Mouse (Mus musculus): ENCODE measurements around the gene Ccdc136. TPM values are rescaled to one million over a fixed set of nuclear protein-coding genes. Genes with fewer than 3 reads are reported as not detected.

The Ccdc136 gene
- total and polyA plus RNA-seq, 2 experiments from 2014 or later, result 14.3 to 14.9 TPM

DNA sequence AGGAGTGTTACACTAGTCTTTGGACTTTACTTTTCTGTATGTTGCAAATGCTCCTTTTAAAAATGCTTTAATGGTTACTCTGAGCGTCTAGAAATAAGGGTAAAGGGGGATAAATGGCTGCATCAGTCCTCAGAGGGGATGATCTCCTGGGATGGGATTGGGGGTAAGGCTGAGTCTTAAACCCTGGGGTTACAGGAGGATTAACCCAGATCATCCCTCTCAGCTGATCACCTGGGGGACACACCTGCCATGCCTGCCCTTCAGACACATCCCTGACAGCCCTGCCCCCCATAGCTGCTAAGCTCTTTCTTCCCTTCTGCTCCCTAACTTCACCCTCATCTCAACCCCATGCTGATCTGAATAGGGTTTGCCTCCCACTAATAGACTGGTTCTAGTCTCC lies 1.8 kb upstream of the Ccdc136 start:
- H3K4me2 ChIP-seq (ENCODE audit: low read depth, low read length), result no peak overlapping the region
- H3K4me1 ChIP-seq (ENCODE audit: control insufficient read depth, insufficient read depth), result peaks cover 4% of the 10 kb centered on the region
- no peak for TF ChIP-seq CTCF (IDR thresholded peaks at IDR 0.05; ENCODE audit: low read depth)
- no peak for TF ChIP-seq EP300 (IDR thresholded peaks at IDR 0.05; ENCODE audit: low read depth)
- 75% methylated on average over 1 of the region's 1 CpGs for WGBS
- no peaks in the 10 kb centered on the region for H3K9me3 ChIP-seq (replicated peaks; ENCODE audit: control insufficient read depth, low read length)
- 0 out of 2 replicates have a peak, but pooled peaks cover 8% of the 10 kb centered on the region for H3K27me3 ChIP-seq (ENCODE audit: control insufficient read depth, insufficient read depth, low read length)
- DNase-seq (ENCODE audit: low spot score), result no peak
- no peak overlapping the region for H3K27ac ChIP-seq (ENCODE audit: low read depth)
- ATAC-seq (ENCODE audit: insufficient read depth, low read depth), result no peak
- H3K36me3 ChIP-seq (replicated peaks; ENCODE audit: control insufficient read depth, insufficient read depth, low read length), result no peaks in the 10 kb centered on the region
- H3K4me3 ChIP-seq (ENCODE audit: low read depth, low read length), result no peak overlapping the region
- H3K9ac ChIP-seq (replicated peaks; ENCODE audit: low read depth, low read length), result no peak overlapping the region

DNA sequence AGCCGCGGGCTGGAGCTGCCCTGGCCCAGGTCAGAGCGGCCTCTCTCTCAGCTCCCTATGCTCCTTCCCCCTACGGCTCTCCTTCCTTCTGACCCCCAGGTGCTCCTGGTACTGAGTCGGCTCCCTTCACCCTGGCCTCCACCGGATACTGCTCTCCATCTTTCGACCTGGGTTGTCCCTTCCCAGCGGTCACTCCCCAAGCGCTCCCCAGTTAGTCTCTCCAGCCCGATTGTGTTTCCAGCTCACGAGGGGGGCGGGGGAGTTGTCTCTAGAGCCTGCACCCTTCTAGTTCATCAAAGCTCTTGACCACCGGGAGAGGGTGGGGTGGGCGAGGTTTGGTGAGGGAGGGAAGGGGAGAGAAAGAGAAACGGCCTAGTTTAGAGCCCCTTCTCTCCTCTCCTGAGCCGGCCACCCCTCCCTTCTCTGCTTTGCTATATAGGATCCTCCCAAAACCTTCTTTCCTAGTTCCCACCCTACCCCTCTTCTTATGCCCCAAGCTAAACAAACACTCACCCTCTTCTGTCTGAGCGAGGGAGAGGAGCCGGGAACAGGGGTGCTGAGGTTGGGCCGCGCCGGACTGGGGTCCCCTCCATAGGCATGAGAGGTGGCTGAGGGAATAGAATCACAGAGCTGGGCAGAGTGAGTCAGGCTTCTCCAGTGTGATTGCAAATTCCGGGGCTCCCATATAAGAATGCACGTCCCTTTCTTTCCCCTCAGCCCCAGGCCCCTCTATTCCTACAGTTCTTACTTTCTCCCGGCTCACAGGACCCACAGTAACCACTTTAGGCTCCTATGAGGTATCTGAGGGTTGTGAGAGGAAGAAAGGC lies 818 bp downstream of the Ccdc136 start:
- no peak for DNase-seq (ENCODE audit: low spot score)
- peak; percentile 35 for ATAC-seq (ENCODE audit: insufficient read depth, low read depth)

DNA sequence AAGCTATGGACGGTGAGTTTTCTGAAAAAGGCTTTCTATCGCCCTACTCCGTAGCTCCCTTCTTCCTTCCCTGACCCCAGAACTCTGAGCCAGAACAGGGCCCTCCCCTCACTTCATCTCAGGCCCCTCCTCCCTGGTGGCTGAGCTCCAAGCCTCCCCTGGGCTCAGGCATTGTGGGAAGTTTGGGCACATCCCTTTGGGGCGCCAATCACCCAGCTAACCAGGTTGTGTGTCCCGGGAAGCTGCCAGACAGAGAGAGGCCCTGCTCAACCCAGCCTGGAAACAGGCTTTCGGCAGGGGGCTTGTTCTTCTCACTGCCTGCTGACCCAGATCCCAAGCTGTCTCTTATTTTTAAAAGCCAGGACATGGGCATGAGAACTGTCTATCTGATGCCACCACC lies 1.5 kb downstream of the Ccdc136 start:
- Histone ChIP-seq H3K4me1 (ENCODE audit: control insufficient read depth, insufficient read depth) (peaks cover 8% of the 10 kb centered on the region), H3K9me3 (replicated peaks; ENCODE audit: control insufficient read depth, low read length) (no peaks in the 10 kb centered on the region), H3K4me3 (ENCODE audit: low read depth, low read length) (peak overlapping the region; percentile 66), H3K9ac (replicated peaks; ENCODE audit: low read depth, low read length) (0 out of 2 replicates have a peak overlapping the region, but pooled peaks have one; percentile 45), H3K36me3 (replicated peaks; ENCODE audit: control insufficient read depth, insufficient read depth, low read length) (no peaks in the 10 kb centered on the region), H3K4me2 (ENCODE audit: low read depth, low read length) (peak overlapping the region; percentile 76), H3K27me3 (ENCODE audit: control insufficient read depth, insufficient read depth, low read length) (0 out of 2 replicates have a peak, but pooled peaks cover 8% of the 10 kb centered on the region), H3K27ac (ENCODE audit: low read depth) (no peak overlapping the region)
- DNase-seq (ENCODE audit: low spot score) (no peak), ATAC-seq (ENCODE audit: insufficient read depth, low read depth) (peak; percentile 33)
- TF ChIP-seq CTCF (IDR thresholded peaks at IDR 0.05; ENCODE audit: low read depth) (no peak), EP300 (IDR thresholded peaks at IDR 0.05; ENCODE audit: low read depth) (no peak)
- 11% methylated on average over 6 of the region's 6 CpGs for WGBS

More for the DNA sequence above, 818 bp downstream of the Ccdc136 start:
- peak overlapping the region; percentile 18; the same call in 1 of the 2 replicates for H3K27ac ChIP-seq (ENCODE audit: low read depth)
- no peaks in the 10 kb centered on the region for H3K9me3 ChIP-seq (replicated peaks; ENCODE audit: control insufficient read depth, low read length)
- no peaks in the 10 kb centered on the region for H3K36me3 ChIP-seq (replicated peaks; ENCODE audit: control insufficient read depth, insufficient read depth, low read length)
- TF ChIP-seq CTCF (IDR thresholded peaks at IDR 0.05; ENCODE audit: low read depth) (no peak), EP300 (IDR thresholded peaks at IDR 0.05; ENCODE audit: low read depth) (no peak)
- H3K27me3 ChIP-seq (ENCODE audit: control insufficient read depth, insufficient read depth, low read length), result 0 out of 2 replicates have a peak, but pooled peaks cover 8% of the 10 kb centered on the region
- peak overlapping the region; percentile 66 for H3K4me3 ChIP-seq (ENCODE audit: low read depth, low read length)
- 5% methylated on average over 22 of the region's 24 CpGs for WGBS
- peak overlapping the region; percentile 45; the same call in 1 of the 2 replicates for H3K9ac ChIP-seq (replicated peaks; ENCODE audit: low read depth, low read length)
- peak overlapping the region; percentile 76 for H3K4me2 ChIP-seq (ENCODE audit: low read depth, low read length)
- H3K4me1 ChIP-seq (ENCODE audit: control insufficient read depth, insufficient read depth), result peaks cover 4% of the 10 kb centered on the region

DNA sequence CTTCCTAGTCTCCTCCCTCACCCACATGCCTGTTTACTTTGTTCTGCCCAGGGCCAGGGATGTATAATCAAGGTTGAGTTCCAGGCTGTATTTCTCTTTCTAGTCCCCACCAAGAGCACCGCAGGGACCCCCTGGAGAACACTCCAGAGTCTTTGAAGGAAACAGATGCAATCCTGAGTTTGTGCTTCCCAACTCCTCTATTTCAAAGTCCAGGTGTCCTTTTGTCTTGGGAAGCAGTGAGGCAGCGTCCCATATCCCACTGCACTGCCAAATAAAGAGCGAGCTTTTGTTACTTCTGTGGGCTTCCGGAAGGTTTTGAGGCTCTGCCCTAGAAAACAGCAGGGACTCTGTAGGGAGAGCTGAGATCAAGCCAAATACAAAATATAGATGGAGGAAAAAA lies 3.7 kb downstream of the Ccdc136 start:
- no peaks in the 10 kb centered on the region for H3K36me3 ChIP-seq (replicated peaks; ENCODE audit: control insufficient read depth, insufficient read depth, low read length)
- ATAC-seq (ENCODE audit: insufficient read depth, low read depth) (no peak), DNase-seq (ENCODE audit: low spot score) (no peak)
- 91% methylated on average over 4 of the region's 4 CpGs for WGBS
- no peaks in the 10 kb centered on the region for H3K9me3 ChIP-seq (replicated peaks; ENCODE audit: control insufficient read depth, low read length)
- no peak overlapping the region for H3K9ac ChIP-seq (replicated peaks; ENCODE audit: low read depth, low read length)
- H3K4me3 ChIP-seq (ENCODE audit: low read depth, low read length), result no peak overlapping the region
- TF ChIP-seq EP300 (IDR thresholded peaks at IDR 0.05; ENCODE audit: low read depth), result no peak
- TF ChIP-seq CTCF (IDR thresholded peaks at IDR 0.05; ENCODE audit: low read depth), result no peak
- peaks cover 10% of the 10 kb centered on the region for H3K4me1 ChIP-seq (ENCODE audit: control insufficient read depth, insufficient read depth)
- 0 out of 2 replicates have a peak, but pooled peaks cover 5% of the 10 kb centered on the region for H3K27me3 ChIP-seq (ENCODE audit: control insufficient read depth, insufficient read depth, low read length)
- no peak overlapping the region for H3K4me2 ChIP-seq (ENCODE audit: low read depth, low read length)
- no peak overlapping the region for H3K27ac ChIP-seq (ENCODE audit: low read depth)

DNA sequence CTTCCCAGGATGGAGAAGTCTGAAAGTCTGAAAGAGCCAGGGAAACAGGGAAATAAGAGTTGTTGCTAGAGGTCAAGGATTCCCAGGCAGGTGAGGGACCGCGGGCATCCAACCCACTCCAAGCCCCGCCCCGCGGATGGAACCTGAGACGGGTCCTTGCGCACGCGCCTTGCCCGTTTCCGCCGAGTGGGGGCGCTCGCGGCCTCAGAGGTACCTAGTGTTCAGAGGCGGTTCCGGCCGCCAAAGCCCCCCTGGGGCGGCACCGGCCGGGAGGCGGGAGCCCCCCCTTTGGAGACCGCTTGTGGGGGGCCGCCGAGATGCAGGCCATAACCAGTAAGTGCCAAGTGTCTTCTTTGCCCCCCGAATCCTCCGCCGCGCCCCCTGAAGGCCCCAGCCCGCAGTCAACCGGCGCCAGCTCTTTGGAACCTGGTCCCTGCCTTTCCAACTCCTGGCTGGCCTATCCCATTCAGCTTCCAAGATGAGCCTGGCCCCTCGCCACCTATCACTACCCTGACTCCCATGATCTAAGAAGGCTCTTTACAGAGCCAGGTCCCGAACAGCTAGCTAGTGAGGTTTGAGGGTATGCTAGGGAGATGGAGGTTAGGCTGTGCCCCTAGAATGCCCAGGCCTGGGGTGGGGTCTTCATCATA lies 6.7 kb downstream of the Ccdc136 start:
- no peak overlapping the region for H3K9ac ChIP-seq (replicated peaks; ENCODE audit: low read depth, low read length)
- no peak overlapping the region for H3K4me3 ChIP-seq (ENCODE audit: low read depth, low read length)
- no peaks in the 10 kb centered on the region for H3K9me3 ChIP-seq (replicated peaks; ENCODE audit: control insufficient read depth, low read length)
- H3K4me2 ChIP-seq (ENCODE audit: low read depth, low read length), result no peak overlapping the region; the same call in 1 of the 2 replicates
- 0 out of 2 replicates have a peak, but pooled peaks cover 5% of the 10 kb centered on the region for H3K27me3 ChIP-seq (ENCODE audit: control insufficient read depth, insufficient read depth, low read length)
- ATAC-seq (ENCODE audit: insufficient read depth, low read depth) (no peak), DNase-seq (ENCODE audit: low spot score) (no peak)
- H3K4me1 ChIP-seq (ENCODE audit: control insufficient read depth, insufficient read depth), result 0 out of 2 replicates have a peak, but pooled peaks cover 6% of the 10 kb centered on the region
- no peak overlapping the region for H3K27ac ChIP-seq (ENCODE audit: low read depth)
- no peaks in the 10 kb centered on the region for H3K36me3 ChIP-seq (replicated peaks; ENCODE audit: control insufficient read depth, insufficient read depth, low read length)
- WGBS, result 8% methylated on average over 34 of the region's 34 CpGs
- no peak for TF ChIP-seq EP300 (IDR thresholded peaks at IDR 0.05; ENCODE audit: low read depth)
- no peak for TF ChIP-seq CTCF (IDR thresholded peaks at IDR 0.05; ENCODE audit: low read depth)
